Mouse (Mus musculus): ENCODE results near the gene Gm266.

The Gm266 gene

GRCm38 (mm10) chr12:111434745-111435327, 50.8 kb downstream of the Gm266 start:
- DNase-seq (ENCODE audit: low spot score) = no peak

Data from spleen, adult 12 weeks (tissue).